Mouse (Mus musculus): ENCODE results near the gene Slc29a3. TPM values are rescaled to one million over a fixed set of nuclear protein-coding genes. Genes with fewer than 3 reads are reported as not detected.
"Not testable (repeated sequence)": the region's sequence is repeated elsewhere in the genome, so short reads cannot be mapped to it uniquely, and the experiment has no call there.

The Slc29a3 gene
- polyA plus RNA-seq, 1 experiment, result 9.9 TPM

- Histone ChIP-seq H3K4me3 (replicated peaks; ENCODE audit: insufficient read depth, low read depth, low read length) (no peak overlapping the region), H3K27ac (ENCODE audit: insufficient read depth, low read length) (no peak overlapping the region), H3K4me1 (ENCODE audit: control insufficient read depth, insufficient read depth, low read length) (no peaks in the 10 kb centered on the region; the same call in 1 of the 2 replicates), H3K27me3 (ENCODE audit: control insufficient read depth, insufficient read depth, low read length) (no peaks in the 10 kb centered on the region)
- DNase-seq, result no peak
- no peak for TF ChIP-seq POLR2A (IDR thresholded peaks at IDR 0.05; ENCODE audit: borderline replicate concordance, insufficient read depth, low read length)
- WGBS, result 49% methylated on average over 9 of the region's 9 CpGs
These were observed 8.9 kb downstream of the Slc29a3 start for GRCm38 (mm10) chr10:60743681-60744080.

GRCm38 (mm10) chr10:60742942-60743341 is 9.7 kb downstream of the Slc29a3 start:
- no peak for DNase-seq
- 82% methylated on average over 6 of the region's 6 CpGs for WGBS
- no peak for TF ChIP-seq POLR2A (IDR thresholded peaks at IDR 0.05; ENCODE audit: borderline replicate concordance, insufficient read depth, low read length)
- TF ChIP-seq CTCF (IDR thresholded peaks at IDR 0.05; ENCODE audit: borderline replicate concordance, insufficient read depth, low read depth, low read length), result no peak
- Histone ChIP-seq H3K27me3 (ENCODE audit: control insufficient read depth, insufficient read depth, low read length) (no peaks in the 10 kb centered on the region), H3K27ac (ENCODE audit: insufficient read depth, low read length) (no peak overlapping the region), H3K4me1 (ENCODE audit: control insufficient read depth, insufficient read depth, low read length) (no peaks in the 10 kb centered on the region; the same call in 1 of the 2 replicates), H3K4me3 (replicated peaks; ENCODE audit: insufficient read depth, low read depth, low read length) (no peak overlapping the region)

GRCm38 (mm10) chr10:60742296-60742695 is 10.3 kb downstream of the Slc29a3 start:
- H3K4me3 ChIP-seq (replicated peaks; ENCODE audit: insufficient read depth, low read depth, low read length); H3K4me1 ChIP-seq (ENCODE audit: control insufficient read depth, insufficient read depth, low read length); H3K27me3 ChIP-seq (ENCODE audit: control insufficient read depth, insufficient read depth, low read length); H3K27ac ChIP-seq (ENCODE audit: insufficient read depth, low read length); DNase-seq: not testable (repeated sequence)
- 81% methylated on average over 1 of the region's 1 CpGs for WGBS

GRCm38 (mm10) chr10:60741435-60741834 is 11.2 kb downstream of the Slc29a3 start:
- Histone ChIP-seq H3K27ac (ENCODE audit: insufficient read depth, low read length) (no peak overlapping the region), H3K4me1 (ENCODE audit: control insufficient read depth, insufficient read depth, low read length) (no peaks in the 10 kb centered on the region; the same call in 1 of the 2 replicates), H3K27me3 (ENCODE audit: control insufficient read depth, insufficient read depth, low read length) (no peaks in the 10 kb centered on the region), H3K4me3 (replicated peaks; ENCODE audit: insufficient read depth, low read depth, low read length) (no peak overlapping the region)
- DNase-seq, result no peak
- 81% methylated on average over 7 of the region's 7 CpGs for WGBS
- no peak for TF ChIP-seq CTCF (IDR thresholded peaks at IDR 0.05; ENCODE audit: borderline replicate concordance, insufficient read depth, low read depth, low read length)
- no peak for TF ChIP-seq POLR2A (IDR thresholded peaks at IDR 0.05; ENCODE audit: borderline replicate concordance, insufficient read depth, low read length)

- TF ChIP-seq CTCF (IDR thresholded peaks at IDR 0.05; ENCODE audit: borderline replicate concordance, insufficient read depth, low read depth, low read length) (no peak), POLR2A (IDR thresholded peaks at IDR 0.05; ENCODE audit: borderline replicate concordance, insufficient read depth, low read length) (no peak)
- no peak overlapping the region for H3K27ac ChIP-seq (ENCODE audit: insufficient read depth, low read length)
- H3K4me1 ChIP-seq (ENCODE audit: control insufficient read depth, insufficient read depth, low read length), result no peaks in the 10 kb centered on the region; the same call in 1 of the 2 replicates
- DNase-seq, result no peak
- H3K27me3 ChIP-seq (ENCODE audit: control insufficient read depth, insufficient read depth, low read length), result no peaks in the 10 kb centered on the region
- H3K4me3 ChIP-seq (replicated peaks; ENCODE audit: insufficient read depth, low read depth, low read length), result no peak overlapping the region
- 92% methylated on average over 4 of the region's 4 CpGs for WGBS
These were observed 12.8 kb downstream of the Slc29a3 start for GRCm38 (mm10) chr10:60739619-60740363.

GRCm38 (mm10) chr10:60737886-60738640 is 14.5 kb downstream of the Slc29a3 start:
- Histone ChIP-seq H3K27me3 (ENCODE audit: control insufficient read depth, insufficient read depth, low read length) (no peaks in the 10 kb centered on the region), H3K27ac (ENCODE audit: insufficient read depth, low read length) (no peak overlapping the region), H3K4me1 (ENCODE audit: control insufficient read depth, insufficient read depth, low read length) (no peaks in the 10 kb centered on the region; the same call in 1 of the 2 replicates), H3K4me3 (replicated peaks; ENCODE audit: insufficient read depth, low read depth, low read length) (no peak overlapping the region)
- DNase-seq, result no peak
- TF ChIP-seq CTCF (IDR thresholded peaks at IDR 0.05; ENCODE audit: borderline replicate concordance, insufficient read depth, low read depth, low read length) (no peak), POLR2A (IDR thresholded peaks at IDR 0.05; ENCODE audit: borderline replicate concordance, insufficient read depth, low read length) (no peak)
- WGBS, result 88% methylated on average over 7 of the region's 9 CpGs

GRCm38 (mm10) chr10:60737169-60737728 is 15.3 kb downstream of the Slc29a3 start:
- Histone ChIP-seq H3K4me3 (replicated peaks; ENCODE audit: insufficient read depth, low read depth, low read length) (no peak overlapping the region), H3K27me3 (ENCODE audit: control insufficient read depth, insufficient read depth, low read length) (no peaks in the 10 kb centered on the region), H3K4me1 (ENCODE audit: control insufficient read depth, insufficient read depth, low read length) (no peaks in the 10 kb centered on the region; the same call in 1 of the 2 replicates), H3K27ac (ENCODE audit: insufficient read depth, low read length) (no peak overlapping the region)
- WGBS, result 63% methylated on average over 11 of the region's 11 CpGs
- DNase-seq, result no peak
- TF ChIP-seq CTCF (IDR thresholded peaks at IDR 0.05; ENCODE audit: borderline replicate concordance, insufficient read depth, low read depth, low read length) (no peak), POLR2A (IDR thresholded peaks at IDR 0.05; ENCODE audit: borderline replicate concordance, insufficient read depth, low read length) (no peak)

GRCm38 (mm10) chr10:60735737-60736136 is 16.9 kb downstream of the Slc29a3 start:
- TF ChIP-seq CTCF (IDR thresholded peaks at IDR 0.05; ENCODE audit: borderline replicate concordance, insufficient read depth, low read depth, low read length) (no peak), POLR2A (IDR thresholded peaks at IDR 0.05; ENCODE audit: borderline replicate concordance, insufficient read depth, low read length) (no peak)
- 94% methylated on average over 1 of the region's 1 CpGs for WGBS
- DNase-seq, result no peak
- Histone ChIP-seq H3K27me3 (ENCODE audit: control insufficient read depth, insufficient read depth, low read length) (no peaks in the 10 kb centered on the region), H3K27ac (ENCODE audit: insufficient read depth, low read length) (no peak overlapping the region), H3K4me1 (ENCODE audit: control insufficient read depth, insufficient read depth, low read length) (no peaks in the 10 kb centered on the region; the same call in 1 of the 2 replicates), H3K4me3 (replicated peaks; ENCODE audit: insufficient read depth, low read depth, low read length) (no peak overlapping the region)
